In genomic region chr1:189880745-189881144, GRCm38 (mm10) we compare ENCODE assay signal across 18 mouse cellular contexts. TPM values are rescaled to one million over a fixed set of nuclear protein-coding genes. Genes with fewer than 3 reads are reported as not detected.
DNase-seq lines count a peak whose midpoint lies in the region; TF ChIP-seq lines count a peak whose summit lies in the region.
"Had no signal": no experiment of that assay in that cellular context is flagged by ENCODE, and none has a peak within 500 bp of the region (broad histone marks: within the 10 kb centered on the region; RNA-seq: fewer than 3 reads in every experiment).

No protein-coding gene starts in this region.

- no peaks in the 10 kb centered on the region for H3K27me3 ChIP-seq in kidney, adult 2 months (replicated peaks; ENCODE audit: control insufficient read depth, insufficient read depth, low read length)
- no peaks in the 10 kb centered on the region for H3K27me3 ChIP-seq in limb, embryonic 10.5 days (ENCODE audit: low read depth, poor library complexity, severe bottlenecking)
- H3K27me3 ChIP-seq in hindbrain, embryonic 10.5 days (ENCODE audit: insufficient read depth, poor library complexity, severe bottlenecking): no peaks in the 10 kb centered on the region
- H3K27me3 ChIP-seq: embryonic facial prominence, embryonic 12.5 days; hindbrain, embryonic 12.5 days; midbrain, embryonic 15.5 days; neural tube, embryonic 15.5 days had no signal

- no peaks in the 10 kb centered on the region for H3K9me3 ChIP-seq in limb, embryonic 10.5 days (replicated peaks)
- H3K9me3 ChIP-seq in hindbrain, embryonic 10.5 days: no peaks in the 10 kb centered on the region
- H3K9me3 ChIP-seq: embryonic facial prominence, embryonic 12.5 days; forebrain, embryonic 13.5 days; hindbrain, embryonic 12.5 days; midbrain, embryonic 15.5 days; neural tube, embryonic 15.5 days had no signal

- DNase-seq in adrenal gland, postnatal 36 days: peak; percentile 18 to 34
- no peak for DNase-seq in adrenal gland, postnatal 4 days (ENCODE audit: low spot score in 2 of 2)
- DNase-seq in heart, adult 11 months: peak; percentile 91
- DNase-seq in heart, adult 18-20 months: no peak
- DNase-seq in kidney, adult 2 months: no peak
- DNase-seq in kidney, adult 8-10 months: no peak
- no peak for DNase-seq in limb, embryonic 10.5 days (ENCODE audit: low spot score)
- no peak for DNase-seq in hindbrain, embryonic 10.5 days (ENCODE audit: low spot score)
- DNase-seq: kidney, postnatal 25 days; liver, postnatal 0 days; right cerebral cortex, postnatal 25 days had no signal

- no peak overlapping the region for H3K4me3 ChIP-seq in kidney, adult 2 months (ENCODE audit: insufficient read depth, low read depth, low read length)
- H3K4me3 ChIP-seq in limb, embryonic 10.5 days: no peak overlapping the region
- H3K4me3 ChIP-seq in hindbrain, embryonic 10.5 days: no peak overlapping the region
- H3K4me3 ChIP-seq: embryonic facial prominence, embryonic 12.5 days; erythroblast, embryonic 14.5 days; forebrain, embryonic 13.5 days; hindbrain, embryonic 12.5 days; midbrain, embryonic 15.5 days; neural tube, embryonic 15.5 days had no signal

- peaks cover 16% of the 10 kb centered on the region for H3K4me1 ChIP-seq in kidney, adult 2 months (ENCODE audit: control insufficient read depth, insufficient read depth, low read length)
- H3K4me1 ChIP-seq in limb, embryonic 10.5 days: peaks cover 33% of the 10 kb centered on the region
- H3K4me1 ChIP-seq in hindbrain, embryonic 10.5 days (replicated peaks): peaks cover 32% of the 10 kb centered on the region
- H3K4me1 ChIP-seq: embryonic facial prominence, embryonic 12.5 days had no signal

- WGBS in kidney, adult 2 months: 84% methylated on average over 14 of the region's 14 CpGs
- WGBS in limb, embryonic 10.5 days: 84% methylated on average over 14 of the region's 14 CpGs
- WGBS in hindbrain, embryonic 10.5 days: 67% methylated on average over 14 of the region's 14 CpGs

- peak overlapping the region; percentile 13; the same call in 1 of the 2 replicates for H3K27ac ChIP-seq in kidney, adult 2 months (ENCODE audit: insufficient read depth, low read depth, low read length)
- 0 out of 2 replicates have a peak overlapping the region, but pooled peaks have one; percentile 33 for H3K27ac ChIP-seq in limb, embryonic 10.5 days
- no peak overlapping the region for H3K27ac ChIP-seq in hindbrain, embryonic 10.5 days
- H3K27ac ChIP-seq: embryonic facial prominence, embryonic 12.5 days; forebrain, embryonic 13.5 days; hindbrain, embryonic 12.5 days; midbrain, embryonic 15.5 days; neural tube, embryonic 15.5 days had no signal

- TF ChIP-seq POLR2A in kidney, adult 2 months (IDR thresholded peaks at IDR 0.05; ENCODE audit: low read depth, low read length): no peak

- no peak for TF ChIP-seq CTCF in kidney, adult 2 months (conservative IDR thresholded peaks at IDR 0.05; ENCODE audit: insufficient read depth, insufficient read length, low read depth, low read length)

- no peaks in the 10 kb centered on the region for H3K36me3 ChIP-seq in kidney, adult 2 months (ENCODE audit: control insufficient read depth, insufficient read depth, low read length)
- H3K36me3 ChIP-seq in limb, embryonic 10.5 days: peaks cover 24% of the 10 kb centered on the region
- peaks cover 14% of the 10 kb centered on the region for H3K36me3 ChIP-seq in hindbrain, embryonic 10.5 days
- H3K36me3 ChIP-seq: G1E; hindbrain, embryonic 12.5 days; midbrain, embryonic 15.5 days had no signal

RNA-seq across cellular contexts. Expression of gene Smyd2, which starts 41.4 kb away (rescaled TPM):
- total RNA-seq in adrenal gland, postnatal 36 days (2021): 10 to 100 TPM; 76.7 to 81.8 TPM
- 100 to 1,000 TPM in 1 of 2 experiments, 10 to 100 TPM in 1; 97.9 to 100 TPM for total RNA-seq in adrenal gland, postnatal 4 days (2021)
- 100 to 1,000 TPM in 1 of 2 experiments, 10 to 100 TPM in 1; 92.9 to 112 TPM for total RNA-seq in heart, adult 18-20 months (2021)
- 42.8 and 46.3 TPM in 2 replicates for polyA plus RNA-seq in kidney, adult 2 months (2012; rRNA removed)
- polyA plus RNA-seq in limb, embryonic 10.5 days (2016; fragmentation: Nextera tagmentation; extraction: Ambion mirVana): 79.5 and 89.4 TPM in 2 replicates
- 59.7 and 66.7 TPM in 2 replicates for polyA plus RNA-seq in hindbrain, embryonic 10.5 days (2016; fragmentation: Nextera tagmentation; extraction: Ambion mirVana)
- total RNA-seq: G1E had no signal
- polyA plus RNA-seq: G1E had no signal

Comparison
In these comparisons a context has a peak if more than half of its experiments do, and no peak if none do; other contexts are left out.
1. DNase-seq: peak in adrenal gland, postnatal 36 days (2 of 2) and heart, adult 11 months (single experiment); none in adrenal gland, postnatal 4 days (0 of 2), heart, adult 18-20 months (0 of 2), kidney, adult 2 months (single experiment), kidney, adult 8-10 months (0 of 2), limb, embryonic 10.5 days (single experiment) and hindbrain, embryonic 10.5 days (single experiment).